Mouse (Mus musculus): ENCODE results near the gene Emg1.
A peak's percentile ranks its signal among the peaks of the same experiment; 100 is the strongest.
"Not testable (repeated sequence)": the region's sequence is repeated elsewhere in the genome, so short reads cannot be mapped to it uniquely, and the experiment has no call there.

Emg1 gene

GRCm38 (mm10) chr6:124708289-124708889 lies 3.6 kb downstream of the Emg1 start:
- DNase-seq (ENCODE audit: low read depth) = no peak

- DNase-seq (ENCODE audit: low read depth) = no peak
Measured at GRCm38 (mm10) chr6:124706061-124706627, 5.8 kb downstream of the Emg1 start.

- no peak for DNase-seq (ENCODE audit: low read depth)
Measured at GRCm38 (mm10) chr6:124704417-124704816, 7.6 kb downstream of the Emg1 start.

GRCm38 (mm10) chr6:124703789-124704188 lies 8.2 kb downstream of the Emg1 start:
- DNase-seq (ENCODE audit: low read depth) = no peak

GRCm38 (mm10) chr6:124702784-124703103 lies 9.2 kb downstream of the Emg1 start:
- peak; percentile 81 for DNase-seq (ENCODE audit: low read depth)

GRCm38 (mm10) chr6:124702102-124702783 lies 9.7 kb downstream of the Emg1 start:
- DNase-seq (ENCODE audit: low read depth) = no peak

- peak; percentile 46 for DNase-seq (ENCODE audit: low read depth)
Measured at GRCm38 (mm10) chr6:124701338-124701737, 10.6 kb downstream of the Emg1 start.

- no peak for DNase-seq (ENCODE audit: low read depth)
Measured at GRCm38 (mm10) chr6:124699962-124700610, 11.9 kb downstream of the Emg1 start.

GRCm38 (mm10) chr6:124699366-124699765 lies 12.6 kb downstream of the Emg1 start:
- DNase-seq (ENCODE audit: low read depth) = no peak

GRCm38 (mm10) chr6:124698751-124699150 lies 13.2 kb downstream of the Emg1 start:
- DNase-seq (ENCODE audit: low read depth) = no peak

GRCm38 (mm10) chr6:124696441-124697150 lies 15.4 kb downstream of the Emg1 start:
- no peak for DNase-seq (ENCODE audit: low read depth)

- no peak for DNase-seq (ENCODE audit: low read depth)
Measured at GRCm38 (mm10) chr6:124694166-124694955, 17.6 kb downstream of the Emg1 start.

GRCm38 (mm10) chr6:124693243-124693981 lies 18.6 kb downstream of the Emg1 start:
- DNase-seq (ENCODE audit: low read depth) = no peak

- no peak for DNase-seq (ENCODE audit: low read depth)
Measured at GRCm38 (mm10) chr6:124690517-124690916, 21.5 kb downstream of the Emg1 start.

- no peak for DNase-seq (ENCODE audit: low read depth)
Measured at GRCm38 (mm10) chr6:124689011-124689410, 23.0 kb downstream of the Emg1 start.

- no peak for DNase-seq (ENCODE audit: low read depth)
Measured at GRCm38 (mm10) chr6:124688151-124688758, 23.7 kb downstream of the Emg1 start.

- not testable (repeated sequence) for DNase-seq (ENCODE audit: low read depth)
Measured at GRCm38 (mm10) chr6:124686644-124687043, 25.3 kb downstream of the Emg1 start.

- no peak for DNase-seq (ENCODE audit: low read depth)
Measured at GRCm38 (mm10) chr6:124685606-124686386, 26.2 kb downstream of the Emg1 start.

GRCm38 (mm10) chr6:124683591-124684417 lies 28.2 kb downstream of the Emg1 start:
- DNase-seq (ENCODE audit: low read depth) = peak; percentile 33

Measured in induced T-regulatory cell, adult 2 months (primary cell).